Mouse (Mus musculus): ENCODE measurements at regions not wholly inside any gene's neighbourhood (a gene's known extent, or its start where the extent isn't known, plus 50 kb on each side); places are given as distances from the start of the nearest gene placed in this dataset.

GRCm38 (mm10) chr2:50003866-50004265 is 62.4 kb upstream of the Lypd6 start:
- no peak overlapping the region for H3K9ac ChIP-seq (replicated peaks)
- no peak for ATAC-seq (ENCODE audit: insufficient number of reproducible peaks, insufficient read depth, low FRiP score, low TSS enrichment, low read depth)
- no peaks in the 10 kb centered on the region for H3K27me3 ChIP-seq
- no peak overlapping the region for H3K4me2 ChIP-seq
- H3K27ac ChIP-seq, result no peak overlapping the region
- no peaks in the 10 kb centered on the region for H3K9me3 ChIP-seq
- H3K36me3 ChIP-seq, result no peaks in the 10 kb centered on the region
- no peak overlapping the region for H3K4me3 ChIP-seq (replicated peaks)
- 71% methylated on average over 4 of the region's 4 CpGs for WGBS
- H3K4me1 ChIP-seq (replicated peaks), result peaks cover 13% of the 10 kb centered on the region

- no peak overlapping the region for H3K9ac ChIP-seq (replicated peaks)
- 13% methylated on average over 11 of the region's 11 CpGs for WGBS
- no peak overlapping the region for H3K27ac ChIP-seq
- H3K4me2 ChIP-seq, result no peak overlapping the region
- H3K36me3 ChIP-seq, result no peaks in the 10 kb centered on the region
- H3K9me3 ChIP-seq, result no peaks in the 10 kb centered on the region
- H3K4me1 ChIP-seq (replicated peaks), result peaks cover 13% of the 10 kb centered on the region
- no peak for ATAC-seq (ENCODE audit: insufficient number of reproducible peaks, insufficient read depth, low FRiP score, low TSS enrichment, low read depth)
- H3K27me3 ChIP-seq, result no peaks in the 10 kb centered on the region
- no peak overlapping the region for H3K4me3 ChIP-seq (replicated peaks)
Observed at GRCm38 (mm10) chr2:50004674-50005527, 61.3 kb upstream of the Lypd6 start.

- no peaks in the 10 kb centered on the region for H3K27me3 ChIP-seq
- ATAC-seq (ENCODE audit: insufficient number of reproducible peaks, insufficient read depth, low FRiP score, low TSS enrichment, low read depth), result no peak
- no peak overlapping the region for H3K4me2 ChIP-seq
- 43% methylated on average over 5 of the region's 5 CpGs for WGBS
- H3K4me3 ChIP-seq (replicated peaks), result no peak overlapping the region
- no peak overlapping the region for H3K27ac ChIP-seq
- peaks cover 23% of the 10 kb centered on the region for H3K4me1 ChIP-seq (replicated peaks)
- H3K9me3 ChIP-seq, result no peaks in the 10 kb centered on the region
- no peak overlapping the region for H3K9ac ChIP-seq (replicated peaks)
- no peaks in the 10 kb centered on the region for H3K36me3 ChIP-seq
Observed at GRCm38 (mm10) chr2:50008282-50008681, 57.9 kb upstream of the Lypd6 start.

GRCm38 (mm10) chr2:50010409-50010808 is 55.8 kb upstream of the Lypd6 start:
- no peaks in the 10 kb centered on the region for H3K9me3 ChIP-seq
- H3K36me3 ChIP-seq, result no peaks in the 10 kb centered on the region
- peaks cover 16% of the 10 kb centered on the region for H3K4me1 ChIP-seq (replicated peaks)
- WGBS, result 23% methylated on average over 1 of the region's 1 CpGs
- peak; percentile 31; the same call in 1 of the 2 replicates for ATAC-seq (ENCODE audit: insufficient number of reproducible peaks, insufficient read depth, low FRiP score, low TSS enrichment, low read depth)
- H3K4me3 ChIP-seq (replicated peaks), result no peak overlapping the region
- H3K9ac ChIP-seq (replicated peaks), result no peak overlapping the region
- no peak overlapping the region for H3K4me2 ChIP-seq
- peak overlapping the region; percentile 69 for H3K27ac ChIP-seq
- H3K27me3 ChIP-seq, result no peaks in the 10 kb centered on the region

GRCm38 (mm10) chr2:50012303-50012702 is 53.9 kb upstream of the Lypd6 start:
- H3K9ac ChIP-seq (replicated peaks), result no peak overlapping the region
- H3K36me3 ChIP-seq, result no peaks in the 10 kb centered on the region
- H3K27ac ChIP-seq, result no peak overlapping the region
- H3K9me3 ChIP-seq, result no peaks in the 10 kb centered on the region
- no peak overlapping the region for H3K4me2 ChIP-seq
- ATAC-seq (ENCODE audit: insufficient number of reproducible peaks, insufficient read depth, low FRiP score, low TSS enrichment, low read depth), result no peak
- WGBS, result 90% methylated on average over 3 of the region's 3 CpGs
- no peaks in the 10 kb centered on the region for H3K27me3 ChIP-seq
- H3K4me1 ChIP-seq (replicated peaks), result peaks cover 16% of the 10 kb centered on the region
- H3K4me3 ChIP-seq (replicated peaks), result no peak overlapping the region

- H3K27me3 ChIP-seq, result no peaks in the 10 kb centered on the region
- no peak overlapping the region for H3K4me3 ChIP-seq (replicated peaks)
- no peak overlapping the region for H3K27ac ChIP-seq
- no peaks in the 10 kb centered on the region for H3K36me3 ChIP-seq
- no peaks in the 10 kb centered on the region for H3K9me3 ChIP-seq
- ATAC-seq (ENCODE audit: insufficient number of reproducible peaks, insufficient read depth, low FRiP score, low TSS enrichment, low read depth), result no peak
- H3K9ac ChIP-seq (replicated peaks), result no peak overlapping the region
- 65% methylated on average over 6 of the region's 6 CpGs for WGBS
- peaks cover 12% of the 10 kb centered on the region for H3K4me1 ChIP-seq (replicated peaks)
- no peak overlapping the region for H3K4me2 ChIP-seq
Observed at GRCm38 (mm10) chr2:50013248-50013647, 53.0 kb upstream of the Lypd6 start.

- no peaks in the 10 kb centered on the region for H3K27me3 ChIP-seq
- no peak for ATAC-seq (ENCODE audit: insufficient number of reproducible peaks, insufficient read depth, low FRiP score, low TSS enrichment, low read depth)
- WGBS, result 81% methylated on average over 5 of the region's 5 CpGs
- H3K4me1 ChIP-seq (replicated peaks), result peaks cover 10% of the 10 kb centered on the region
- H3K9me3 ChIP-seq, result no peaks in the 10 kb centered on the region
- H3K9ac ChIP-seq (replicated peaks), result no peak overlapping the region
- no peaks in the 10 kb centered on the region for H3K36me3 ChIP-seq
- no peak overlapping the region for H3K4me3 ChIP-seq (replicated peaks)
- H3K4me2 ChIP-seq, result no peak overlapping the region
- H3K27ac ChIP-seq, result no peak overlapping the region
Observed at GRCm38 (mm10) chr2:50013882-50014281, 52.3 kb upstream of the Lypd6 start.

- 74% methylated on average over 2 of the region's 2 CpGs for WGBS
- no peak for ATAC-seq (ENCODE audit: insufficient number of reproducible peaks, insufficient read depth, low FRiP score, low TSS enrichment, low read depth)
- H3K36me3 ChIP-seq, result no peaks in the 10 kb centered on the region
- no peaks in the 10 kb centered on the region for H3K9me3 ChIP-seq
- H3K27me3 ChIP-seq, result no peaks in the 10 kb centered on the region
- no peak overlapping the region for H3K4me3 ChIP-seq (replicated peaks)
- H3K4me1 ChIP-seq (replicated peaks), result peaks cover 10% of the 10 kb centered on the region
- no peak overlapping the region for H3K27ac ChIP-seq
- no peak overlapping the region for H3K9ac ChIP-seq (replicated peaks)
- no peak overlapping the region for H3K4me2 ChIP-seq
Observed at GRCm38 (mm10) chr2:50014683-50015082, 51.5 kb upstream of the Lypd6 start.

All from limb, embryonic 12.5 days (tissue).